Mouse (Mus musculus) cerebellum, adult 18-20 months (tissue): ENCODE data around the gene Atxn2.
"Not testable (repeated sequence)": the region's sequence is repeated elsewhere in the genome, so short reads cannot be mapped to it uniquely, and the experiment has no call there.

Experiments used
- DNase-seq, 2 experiments: peaks; one replicate each; pipeline ENCODE4 v3.0.0; 2021

Atxn2 gene

GRCm38 (mm10) chr5:121835949-121836691, 125.0 kb downstream of the Atxn2 start:
- no peak for DNase-seq

- DNase-seq = peak; percentile 78 to 89
These were observed 125.7 kb downstream of the Atxn2 start for GRCm38 (mm10) chr5:121836692-121837415.

GRCm38 (mm10) chr5:121837441-121838340, 126.6 kb downstream of the Atxn2 start, which contains the start of gene Sh2b3:
Sh2b3 (minus strand) TSS chr5:121837646.
- DNase-seq = peak in 1 of 2 experiments; percentile 50

GRCm38 (mm10) chr5:121838341-121839127, 127.4 kb downstream of the Atxn2 start:
- peak; percentile 68 to 75 for DNase-seq

- DNase-seq = no peak
These were observed 128.0 kb downstream of the Atxn2 start for GRCm38 (mm10) chr5:121839128-121839473.

GRCm38 (mm10) chr5:121841516-121841915, 130.4 kb downstream of the Atxn2 start:
- peak in 1 of 2 experiments; percentile 1 for DNase-seq

- no peak for DNase-seq
These were observed 130.8 kb downstream of the Atxn2 start for GRCm38 (mm10) chr5:121841973-121842372.

GRCm38 (mm10) chr5:121842665-121843118, 131.6 kb downstream of the Atxn2 start:
- peak; percentile 81 to 95 for DNase-seq

GRCm38 (mm10) chr5:121843138-121843905, 132.2 kb downstream of the Atxn2 start:
- peak in 1 of 2 experiments; percentile 53 for DNase-seq

GRCm38 (mm10) chr5:121845361-121845760, 134.2 kb downstream of the Atxn2 start:
- DNase-seq = no peak

GRCm38 (mm10) chr5:121846322-121846721, 135.2 kb downstream of the Atxn2 start:
- no peak for DNase-seq

- DNase-seq = not testable (repeated sequence)
These were observed 136.1 kb downstream of the Atxn2 start for GRCm38 (mm10) chr5:121847269-121847668.

- DNase-seq = peak; percentile 62 to 71
These were observed 136.9 kb downstream of the Atxn2 start for GRCm38 (mm10) chr5:121848035-121848519.

GRCm38 (mm10) chr5:121848743-121849142, 137.6 kb downstream of the Atxn2 start, which contains the start of gene Pheta1:
Pheta1 (plus strand) TSS chr5:121848984.
- peak; percentile 93 to 95 for DNase-seq

- peak in 1 of 2 experiments; percentile 50 for DNase-seq
These were observed 138.6 kb downstream of the Atxn2 start for GRCm38 (mm10) chr5:121849478-121850349.

- DNase-seq = no peak
These were observed 142.4 kb downstream of the Atxn2 start for GRCm38 (mm10) chr5:121853368-121854051.

GRCm38 (mm10) chr5:121854768-121855167, 143.6 kb downstream of the Atxn2 start:
- no peak for DNase-seq

GRCm38 (mm10) chr5:121856740-121857139, 145.6 kb downstream of the Atxn2 start:
- no peak for DNase-seq

- DNase-seq = no peak
These were observed 147.3 kb downstream of the Atxn2 start for GRCm38 (mm10) chr5:121858427-121858826.
